Mouse (Mus musculus): ENCODE measurements around the gene Clcn3.

The Clcn3 gene

DNA sequence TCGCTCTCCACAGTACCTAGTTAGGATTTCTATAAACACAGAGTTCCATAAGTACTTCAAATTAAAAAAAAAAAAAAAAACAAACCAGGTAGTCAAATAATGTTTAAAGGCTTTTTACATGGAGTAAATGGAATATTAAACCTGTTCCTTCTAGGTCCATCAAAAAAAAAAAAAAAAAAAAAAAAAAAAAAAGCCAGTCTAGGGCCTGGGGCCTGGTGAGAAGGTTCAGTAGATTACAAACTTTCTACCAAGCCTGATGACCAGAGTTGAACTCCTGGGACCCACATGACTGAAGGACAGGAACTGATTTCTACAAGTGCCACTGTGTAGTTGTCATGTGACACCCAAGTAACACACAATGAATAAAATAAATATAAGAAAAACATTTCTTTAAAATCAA lies 31.3 kb downstream of the Clcn3 start:
- no peak for DNase-seq (ENCODE audit: low read depth, low spot score)

DNA sequence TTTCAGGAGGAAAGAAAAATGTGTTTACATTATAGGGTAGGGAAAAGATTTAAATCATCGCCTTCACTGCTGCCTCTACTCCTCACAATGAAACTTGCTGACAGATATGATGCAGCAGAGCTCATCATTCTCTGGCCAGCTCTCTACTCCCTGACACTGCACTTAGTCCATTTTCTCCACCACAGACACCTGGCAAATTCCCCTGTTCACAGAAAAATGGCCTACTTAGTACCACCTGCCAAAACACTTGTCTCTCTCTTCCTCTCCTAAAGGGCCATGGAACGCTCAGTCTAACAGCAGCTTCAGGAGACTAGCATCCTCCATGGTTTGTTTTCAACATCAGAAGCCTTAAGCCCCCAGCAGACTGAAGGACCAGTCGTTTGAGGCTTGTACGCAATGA lies 31.8 kb downstream of the Clcn3 start:
- DNase-seq (ENCODE audit: low read depth, low spot score), result no peak

DNA sequence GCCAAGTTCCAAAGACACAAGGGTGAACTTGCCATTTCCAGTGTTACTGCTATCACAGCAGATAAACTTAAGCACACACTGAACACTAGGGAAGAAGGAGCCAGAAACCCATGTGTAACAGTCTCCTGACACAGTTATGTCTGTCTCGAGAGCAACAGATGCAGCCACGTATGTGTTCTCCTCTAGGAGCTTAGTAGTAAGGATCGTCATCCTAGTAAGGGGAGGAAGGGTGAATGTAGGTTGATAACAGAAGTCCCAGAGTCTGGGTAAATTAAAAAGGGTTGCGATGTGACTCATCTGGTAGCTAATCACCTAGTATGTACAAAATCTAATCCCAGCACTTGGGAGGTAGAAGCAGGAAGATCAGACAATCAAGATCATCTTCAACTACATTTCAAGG lies 33.2 kb downstream of the Clcn3 start:
- no peak for DNase-seq (ENCODE audit: low read depth, low spot score)

DNA sequence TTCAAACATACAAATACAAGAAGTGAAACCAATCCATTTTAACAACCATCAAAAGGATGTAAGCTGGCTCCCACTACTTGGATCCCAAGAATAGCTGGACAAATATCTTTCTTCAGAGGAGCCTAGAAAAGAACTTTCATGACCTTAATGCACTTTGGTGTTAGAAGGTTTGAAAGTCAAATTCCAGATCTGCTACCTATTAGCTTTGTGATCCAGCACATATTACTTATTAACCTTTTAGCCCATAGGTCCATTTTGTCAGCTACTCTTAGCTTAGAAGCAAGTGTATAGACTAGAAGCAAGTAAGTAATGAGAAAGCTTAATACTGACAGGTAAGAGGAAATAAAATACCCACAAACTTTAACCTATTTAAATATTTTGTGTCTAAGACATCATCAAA lies 35.6 kb downstream of the Clcn3 start:
- no peak for DNase-seq (ENCODE audit: low read depth, low spot score)

DNA sequence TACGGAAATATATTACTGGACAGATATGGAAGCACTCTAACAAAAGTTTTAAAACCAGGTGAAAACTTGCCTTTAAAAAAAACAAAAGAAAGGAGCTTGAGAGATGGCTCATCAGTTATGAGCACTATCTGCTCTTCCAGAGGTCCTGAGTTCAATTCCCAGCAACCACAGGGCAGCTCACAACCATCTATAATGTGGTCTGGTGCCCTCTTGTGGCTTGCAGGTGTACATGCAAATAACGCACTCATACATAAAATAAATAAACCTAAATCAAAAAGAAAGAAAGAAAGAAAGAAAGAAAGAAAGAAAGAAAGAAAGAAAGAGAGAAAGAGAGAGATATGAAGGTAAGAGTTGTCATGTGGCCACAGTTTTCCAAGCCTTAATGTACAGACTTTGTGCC lies 40.2 kb downstream of the Clcn3 start:
- DNase-seq (ENCODE audit: low read depth, low spot score), result no peak

DNA sequence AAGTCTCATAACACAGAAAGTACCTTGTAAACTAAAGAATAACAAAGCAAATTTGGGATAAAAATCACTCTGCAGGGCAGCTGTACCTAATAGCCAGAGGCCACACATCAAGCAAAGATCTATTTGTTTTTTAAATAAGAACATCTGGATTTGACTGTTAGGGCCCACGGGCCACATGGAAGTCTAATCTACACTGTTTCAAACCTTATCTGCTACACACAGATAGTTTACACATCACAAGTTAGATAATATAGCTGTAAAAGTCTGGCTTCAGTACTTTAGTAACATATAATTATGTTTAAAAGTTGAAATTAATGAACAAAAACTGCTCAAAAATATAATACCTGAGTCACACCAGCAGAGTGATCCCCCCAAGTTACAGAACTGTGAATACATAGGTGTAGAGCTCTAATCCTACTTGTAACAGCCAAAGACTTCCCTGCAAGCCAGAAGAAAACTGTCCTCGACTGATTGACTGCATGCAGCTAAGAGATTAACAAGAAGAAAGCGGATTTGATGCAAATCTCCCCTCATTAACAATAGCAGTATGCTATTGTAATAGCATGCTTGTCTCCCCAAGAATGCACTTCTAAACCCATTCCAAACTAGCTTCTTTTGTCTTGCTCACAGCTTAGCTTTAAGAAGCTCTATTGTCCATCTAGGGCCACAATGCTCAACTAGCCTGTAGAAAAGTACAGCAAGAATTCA lies 44.2 kb downstream of the Clcn3 start:
- no peak for DNase-seq (ENCODE audit: low read depth, low spot score)

DNA sequence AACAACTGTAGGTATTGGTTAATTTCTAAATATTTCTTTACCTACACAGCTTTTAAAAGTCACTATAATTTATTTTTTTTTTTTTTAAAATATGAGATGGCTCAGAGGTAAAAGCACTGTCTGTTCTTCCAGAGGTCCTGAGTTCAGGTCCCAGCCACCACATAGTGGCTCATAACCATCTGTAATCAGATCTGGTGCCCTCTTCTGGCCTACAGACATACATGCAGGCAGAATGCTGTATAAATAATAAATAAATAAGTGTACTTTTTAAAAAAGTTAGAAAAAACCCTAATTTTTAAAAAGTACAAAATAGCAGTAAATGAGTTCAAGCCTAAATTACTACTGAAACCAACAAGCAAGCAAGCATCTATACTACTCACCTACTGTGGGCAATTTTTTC lies 49.5 kb downstream of the Clcn3 start:
- no peak for DNase-seq (ENCODE audit: low read depth, low spot score)

DNA sequence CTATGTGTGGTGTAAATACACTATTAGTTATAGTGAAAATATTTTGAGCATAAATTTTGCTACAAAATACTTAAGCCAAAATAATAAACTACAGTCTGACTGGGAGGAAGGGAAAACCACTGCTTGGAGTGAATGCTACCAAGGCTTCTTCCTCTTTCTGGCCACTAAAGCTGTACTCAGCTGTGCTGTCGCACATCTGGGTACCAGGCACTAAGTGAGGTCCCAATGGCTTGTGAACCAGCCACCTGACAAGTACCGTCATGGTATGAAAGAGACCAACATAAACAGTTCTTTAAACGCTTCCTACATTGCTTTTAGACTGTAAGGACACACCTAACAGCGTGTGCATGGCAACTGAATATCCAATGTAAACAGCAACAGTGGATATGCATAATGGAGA lies 62.9 kb downstream of the Clcn3 start:
- DNase-seq (ENCODE audit: low read depth, low spot score), result no peak

DNA sequence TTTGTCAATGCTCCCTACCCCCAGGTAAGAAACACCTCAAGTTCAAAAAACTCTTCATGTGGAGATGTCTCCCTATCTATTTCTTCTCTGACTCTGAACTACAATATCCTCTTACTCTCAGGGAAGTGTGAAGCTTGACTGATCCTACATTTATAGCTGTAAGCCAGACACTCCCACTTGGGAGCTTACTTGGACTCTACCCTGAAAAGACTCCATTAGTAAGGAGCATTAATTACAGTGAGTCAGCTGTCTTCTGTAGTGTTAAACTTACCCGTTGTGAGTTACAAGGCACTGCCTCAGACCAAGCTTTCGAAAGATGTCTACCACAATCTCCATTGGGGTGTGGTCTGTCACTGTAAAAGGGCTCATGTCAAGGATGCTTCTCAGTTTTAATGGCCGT lies 64.0 kb downstream of the Clcn3 start:
- no peak for DNase-seq (ENCODE audit: low read depth, low spot score)

DNA sequence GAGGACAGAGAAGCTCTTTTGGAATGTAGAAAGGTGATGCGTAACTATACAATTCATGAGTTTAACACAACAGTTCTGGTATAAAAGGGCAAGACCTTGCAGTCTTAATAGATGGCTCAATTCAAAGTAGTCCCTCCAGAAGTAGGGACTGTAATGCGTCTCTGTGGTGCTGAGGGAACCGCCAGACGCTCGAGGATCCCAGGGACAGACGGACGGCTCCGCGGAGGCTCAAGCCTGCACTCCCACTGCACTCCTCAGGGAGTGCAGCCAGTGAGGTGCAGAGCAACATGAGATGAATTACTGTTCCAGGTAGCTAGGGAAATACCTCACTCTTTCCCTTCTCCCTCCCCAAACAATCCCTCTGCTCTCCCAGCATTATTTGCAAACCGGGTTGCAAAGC lies 70.5 kb downstream of the Clcn3 start:
- no peak for DNase-seq (ENCODE audit: low read depth, low spot score)

DNA sequence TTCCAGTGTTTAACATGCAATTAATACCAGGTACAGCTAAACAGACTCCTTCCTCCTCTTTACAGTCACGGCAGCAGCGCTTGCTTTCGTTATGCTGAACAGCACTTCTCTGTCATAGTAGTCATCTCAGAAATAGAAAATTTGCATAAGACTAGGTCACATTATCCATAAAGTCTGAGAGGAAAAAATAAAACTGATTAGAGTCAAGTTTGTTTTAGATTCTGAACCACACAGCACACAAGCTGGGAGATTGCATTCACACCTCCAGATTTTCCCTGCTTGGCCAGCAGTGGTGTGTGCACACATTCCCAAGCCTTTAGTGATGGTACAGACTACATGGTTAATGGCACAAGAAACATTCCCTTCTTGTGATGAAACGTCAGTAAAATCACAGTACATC lies 71.0 kb downstream of the Clcn3 start:
- DNase-seq (ENCODE audit: low read depth, low spot score), result no peak

DNA sequence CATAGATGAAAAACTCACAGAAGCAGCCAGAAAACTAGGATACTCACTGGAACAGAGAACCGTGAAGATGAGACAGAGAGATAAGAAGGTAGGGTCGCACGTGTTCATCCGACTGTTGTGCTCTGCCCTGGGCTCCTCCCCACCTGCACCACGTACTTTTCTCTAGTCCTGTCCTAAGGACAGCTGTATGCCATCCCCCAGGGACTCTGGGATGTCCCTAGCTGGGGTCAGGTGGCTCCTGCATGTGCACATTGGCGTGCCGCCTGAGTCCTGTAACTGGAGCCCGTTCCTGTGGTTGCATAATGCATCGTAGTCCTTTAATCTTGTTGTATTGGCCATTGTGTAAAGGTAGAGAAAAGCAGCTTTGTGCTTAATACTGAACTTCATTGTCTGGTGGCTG lies 83.0 kb downstream of the Clcn3 start:
- DNase-seq (ENCODE audit: low read depth, low spot score), result no peak

DNA sequence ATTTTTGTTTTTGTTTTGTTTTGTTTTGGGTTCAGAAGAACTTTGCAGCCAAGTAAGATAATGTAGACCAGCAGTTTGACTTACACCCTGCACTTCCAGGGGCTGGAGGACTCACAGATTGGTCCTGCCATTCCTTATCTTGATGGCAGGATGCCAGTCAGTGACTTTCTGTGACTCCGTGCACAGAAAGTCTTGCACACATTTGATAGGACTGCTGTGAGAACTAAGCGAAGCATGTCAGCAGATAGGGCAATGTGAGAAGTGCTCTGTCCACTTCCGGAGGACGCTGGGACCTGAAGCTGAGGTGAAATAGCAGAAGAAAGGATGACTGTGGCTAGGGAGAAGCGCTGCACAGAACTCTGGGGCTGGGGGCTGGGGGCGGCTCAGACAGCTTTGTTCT lies 87.2 kb downstream of the Clcn3 start:
- no peak for DNase-seq (ENCODE audit: low read depth, low spot score)

DNA sequence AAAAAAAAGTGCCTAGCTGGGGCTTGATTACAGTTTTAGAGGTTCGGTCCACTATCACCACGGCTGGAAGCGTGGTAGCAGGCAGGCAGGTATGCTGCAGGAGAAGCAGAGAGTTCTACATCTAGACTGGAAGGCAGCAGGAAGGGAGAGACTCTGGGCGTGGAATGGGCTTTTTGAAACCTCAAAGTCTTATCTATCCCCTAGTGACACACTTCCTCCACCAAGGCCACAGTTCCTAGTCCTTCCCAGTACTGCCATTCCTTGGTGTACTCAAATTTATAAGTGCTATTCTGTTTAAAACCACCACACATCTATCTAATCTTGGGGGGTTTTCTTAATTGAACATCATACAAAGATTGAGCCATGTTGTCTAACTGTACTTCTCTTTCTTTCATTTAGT lies 91.3 kb downstream of the Clcn3 start:
- DNase-seq (ENCODE audit: low read depth, low spot score), result no peak

DNA sequence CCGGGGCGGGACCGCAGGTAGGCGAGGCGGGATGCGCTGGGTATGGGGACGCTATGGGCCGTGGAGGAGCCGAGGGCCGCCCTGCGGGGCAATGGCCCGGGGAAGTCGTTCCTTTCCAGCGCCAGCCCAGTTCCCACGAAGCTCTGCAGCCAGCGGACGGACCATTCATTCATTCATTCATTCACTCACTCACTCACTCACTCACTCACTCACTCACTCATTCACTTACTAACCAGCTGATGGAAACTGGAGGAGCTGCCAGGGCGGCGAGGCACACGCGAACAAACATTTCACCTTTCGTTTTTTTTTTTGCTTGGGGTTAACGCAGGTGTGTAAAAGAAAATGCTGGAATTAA lies 92.6 kb downstream of the Clcn3 start:
- DNase-seq (ENCODE audit: low read depth, low spot score), result peak; percentile 12

DNA sequence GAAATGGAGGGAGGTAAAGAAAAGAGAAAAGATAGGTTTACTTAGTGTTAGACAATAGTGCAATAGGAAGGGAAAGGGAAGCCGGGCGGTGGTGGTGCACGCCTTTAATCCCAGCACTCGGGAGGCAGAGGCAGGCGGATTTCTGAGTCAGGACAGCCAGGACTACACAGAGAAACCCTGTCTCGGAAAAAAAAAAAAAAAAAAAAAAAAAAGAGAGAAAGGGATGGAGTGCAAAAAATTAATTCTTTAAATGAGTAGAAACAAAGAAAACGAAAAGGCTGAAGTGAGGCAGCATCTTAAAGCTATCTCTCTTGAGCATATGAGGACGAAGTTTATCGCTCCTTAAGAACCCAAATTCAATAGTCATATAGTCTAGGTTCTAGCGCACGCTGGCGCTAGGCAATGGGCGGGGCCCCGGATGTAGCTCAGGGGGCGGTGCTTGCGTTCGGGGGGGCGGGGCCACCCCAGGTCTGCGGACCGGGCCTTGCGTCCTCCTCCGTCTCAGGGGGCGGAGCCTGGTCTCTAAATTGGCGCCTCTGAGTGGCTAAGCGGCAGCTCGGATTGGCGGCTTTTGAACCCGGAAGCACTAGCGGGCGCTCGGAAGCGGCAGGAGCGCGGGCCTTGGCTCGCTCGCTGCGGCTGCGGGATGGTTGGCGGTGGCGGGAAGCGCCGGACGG lies 93.1 kb downstream of the Clcn3 start, which contains the start of gene Hpf1:
Gene Hpf1, plus strand, starts transcription at position 576 of the 677 bp plus-strand sequence.
- peak; percentile 97 for DNase-seq (ENCODE audit: low read depth, low spot score)

DNA sequence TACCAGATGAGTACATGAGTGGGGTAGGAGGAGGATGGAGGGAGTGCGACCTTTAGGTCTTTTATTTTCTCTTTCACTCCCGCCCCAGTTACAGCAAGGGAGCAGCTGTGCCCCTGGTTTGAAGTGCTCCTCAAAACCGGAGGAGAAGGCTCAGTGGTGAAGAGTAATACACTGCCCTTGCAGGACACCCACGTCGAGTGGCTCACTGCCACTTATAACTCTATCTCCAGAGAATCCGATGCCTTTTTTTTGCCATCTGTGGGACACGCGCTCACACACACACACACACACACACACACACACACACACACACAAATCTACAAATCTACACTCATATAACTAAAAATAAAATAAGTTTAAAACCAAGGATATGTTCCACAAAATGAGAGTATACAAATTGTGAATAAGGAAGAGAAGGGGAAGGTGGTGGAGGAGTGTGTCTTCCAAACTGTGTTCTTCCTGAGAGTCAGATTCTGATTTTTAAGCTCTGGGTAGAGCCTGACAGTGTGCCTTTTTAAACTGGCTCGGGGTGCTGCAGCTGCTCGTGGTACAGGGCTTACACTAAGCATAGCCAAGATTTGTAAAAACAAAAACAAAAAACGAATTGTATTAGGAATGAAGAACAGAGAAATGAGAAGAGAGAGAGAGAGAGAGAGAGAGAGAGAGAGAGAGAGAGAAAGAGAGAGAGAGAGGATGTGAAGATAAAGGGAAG lies 93.8 kb downstream of the Clcn3 start:
- DNase-seq (ENCODE audit: low read depth, low spot score), result no peak

DNA sequence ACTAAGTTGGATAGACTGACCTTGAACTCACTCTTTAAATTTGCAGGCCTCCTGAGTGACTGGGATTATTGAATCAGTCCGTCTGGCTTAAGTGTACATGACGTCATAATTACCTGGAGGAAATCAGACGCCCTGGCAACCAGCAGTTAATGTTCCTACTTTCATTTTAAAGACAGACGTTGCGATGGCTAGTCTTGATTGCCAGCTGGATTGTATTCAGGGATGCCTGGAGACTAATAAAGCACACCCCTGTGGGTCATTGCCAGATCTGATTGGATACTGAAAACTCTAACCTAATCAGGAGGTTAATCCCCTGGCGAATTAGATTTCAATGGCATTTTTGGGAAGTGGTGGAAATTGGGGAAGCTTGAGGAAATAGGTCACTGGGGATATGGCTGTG lies 96.4 kb downstream of the Clcn3 start:
- peak; percentile 13 for DNase-seq (ENCODE audit: low read depth, low spot score)

DNA sequence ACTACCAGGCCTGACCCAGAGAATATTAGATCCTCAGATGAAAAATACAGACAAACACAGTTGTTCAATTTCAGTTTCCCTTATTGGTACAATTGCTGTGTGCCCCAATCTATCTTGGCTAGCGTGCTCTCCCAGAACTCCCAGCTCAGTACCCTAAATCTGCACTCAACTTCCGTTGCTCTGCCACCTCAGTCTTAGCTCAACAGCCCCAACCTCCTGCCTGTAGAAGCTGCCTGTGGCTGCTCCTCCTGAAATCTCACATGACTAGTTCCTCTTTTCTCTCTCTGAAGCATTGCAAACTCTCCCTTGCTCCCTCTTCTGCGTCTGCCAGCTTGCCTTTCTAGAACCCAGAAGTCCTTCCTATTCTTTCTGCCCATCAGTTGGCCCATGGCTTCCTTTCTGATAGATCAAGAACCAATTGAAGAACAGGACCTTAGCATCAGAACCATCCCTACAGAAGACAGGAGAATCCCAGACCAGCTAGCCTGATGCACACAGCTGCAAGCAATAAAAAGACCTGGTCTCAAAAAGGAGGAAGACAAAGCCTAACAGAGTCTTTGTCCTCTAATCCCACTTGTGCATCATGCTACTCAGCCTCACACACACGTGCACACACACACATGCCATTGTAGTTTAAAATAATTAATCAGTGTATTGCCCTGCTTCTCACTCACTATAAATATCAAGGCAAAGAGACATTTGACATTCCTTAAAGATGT lies 99.5 kb downstream of the Clcn3 start:
- no peak for DNase-seq (ENCODE audit: low read depth, low spot score)

DNA sequence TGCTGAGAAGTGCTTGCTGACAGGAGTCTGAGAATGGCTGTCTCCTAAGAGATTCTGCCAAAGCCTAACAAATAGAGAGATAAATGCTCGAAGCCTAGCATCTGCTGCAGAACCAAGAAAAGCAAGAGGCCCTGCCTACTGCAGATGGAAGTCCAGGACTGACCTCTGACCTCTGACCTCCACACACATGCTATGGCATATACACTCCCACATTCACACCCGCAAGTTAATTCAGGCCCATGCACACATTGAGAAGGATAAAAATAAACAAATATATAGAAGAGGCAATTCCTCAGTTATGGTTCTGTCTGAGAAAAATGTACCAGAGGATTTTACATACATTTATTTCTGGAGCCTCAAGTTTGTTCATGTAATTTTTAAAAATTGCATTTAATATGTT lies 104.5 kb downstream of the Clcn3 start:
- DNase-seq (ENCODE audit: low read depth, low spot score), result no peak

DNA sequence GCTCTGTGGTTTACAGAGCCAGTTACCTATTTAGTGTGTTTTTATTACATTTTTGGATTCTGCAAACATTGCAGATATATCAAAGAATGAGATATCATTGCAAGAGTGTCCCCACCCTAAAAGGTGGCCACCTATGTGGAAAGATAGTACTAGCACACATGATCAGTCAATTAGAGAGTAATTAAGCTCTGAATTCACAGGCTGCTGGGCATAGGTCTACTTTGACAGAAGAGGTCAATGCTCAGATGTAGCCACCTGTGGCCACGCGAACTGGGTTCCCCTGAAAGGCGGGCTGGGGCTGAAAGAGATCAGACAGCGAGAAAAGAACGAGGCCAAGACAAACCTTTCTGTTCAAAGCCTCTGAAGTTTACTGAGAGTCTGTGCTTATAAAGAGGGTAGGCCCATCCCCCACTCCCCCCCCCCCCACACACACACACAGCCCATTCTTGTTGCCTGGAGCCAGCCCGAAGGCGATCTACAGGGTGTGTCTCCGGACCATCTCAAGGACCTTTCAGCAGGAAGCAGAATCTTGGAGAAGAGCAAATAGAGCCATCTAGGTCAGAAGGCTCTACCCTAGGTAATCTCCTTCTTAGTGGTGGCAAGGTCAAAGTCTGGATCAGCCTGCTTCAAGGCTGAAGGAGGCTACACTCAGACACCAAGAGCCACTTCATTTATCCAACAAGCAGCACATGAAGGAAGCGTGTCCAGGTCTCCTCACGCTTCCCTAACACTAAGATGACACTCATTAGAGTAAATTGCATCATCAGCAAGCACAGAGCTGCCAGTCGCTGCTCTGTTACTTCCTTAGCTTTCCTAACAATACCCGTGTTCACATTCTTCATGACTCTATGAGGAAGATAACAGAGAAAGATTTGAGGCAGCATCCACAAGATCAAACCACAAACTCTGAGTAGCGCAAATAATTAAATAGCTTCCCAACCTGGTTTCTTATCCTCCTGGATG lies 112.6 kb downstream of the Clcn3 start:
- DNase-seq (ENCODE audit: low read depth, low spot score), result no peak

Measured in forelimb bud, embryonic 11.5 days (tissue).